8 mouse cellular contexts compared by ENCODE assay signal in genomic region chr10:105573908-105574694, GRCm38 (mm10). TPM values are rescaled to one million over a fixed set of nuclear protein-coding genes. Genes with fewer than 3 reads are reported as not detected.
DNase-seq lines count a peak whose midpoint lies in the region; ATAC-seq lines count a peak whose summit lies in the region.

TSS of gene Tmtc2 (minus strand) at chr10:105574451.

- intact Hi-C loops in gastrocnemius, postnatal 36 days (cut with DNase I): no loop called here
- intact Hi-C loops in left cerebral cortex, postnatal 25 days (cut with DNase I): loop anchor here (2.0 to 10.0 kb wide), 6 partner anchors 92 to 1787 kb away; no protein-coding TSS in a partner anchor

- no peaks in the 10 kb centered on the region for H3K27me3 ChIP-seq in intestine, embryonic 15.5 days (replicated peaks)

- H3K27ac ChIP-seq in intestine, embryonic 15.5 days: peak within 1 kb of the TSS; percentile 87

- ATAC-seq in intestine, embryonic 15.5 days: peak; percentile 98
- peak; percentile 89 for ATAC-seq in megakaryocyte-erythroid progenitor cell, adult 5-6 weeks (replicated peaks; ENCODE audit: low FRiP score, low TSS enrichment, poor library complexity, severe bottlenecking)

- DNase-seq in adrenal gland, postnatal 10 days: peak; percentile 92
- peak; percentile 93 for DNase-seq in embryo, embryonic 11 days
- DNase-seq in gastrocnemius, postnatal 36 days: peak; percentile 71 to 75
- peak; percentile 86 to 92 for DNase-seq in left cerebral cortex, postnatal 25 days (ENCODE audit: low spot score in 2 of 2)
- DNase-seq in right cerebral cortex, postnatal 36 days (ENCODE audit: low spot score in 2 of 2): peak; percentile 82 to 85
- peak; percentile 84 to 87 for DNase-seq in urinary bladder, postnatal 36 days (ENCODE audit: low spot score in 2 of 2)

- no peaks in the 10 kb centered on the region for H3K36me3 ChIP-seq in intestine, embryonic 15.5 days

- H3K4me2 ChIP-seq in intestine, embryonic 15.5 days (replicated peaks): peak within 1 kb of the TSS; percentile 89

- peak within 1 kb of the TSS; percentile 74 for H3K9ac ChIP-seq in intestine, embryonic 15.5 days

- no peaks in the 10 kb centered on the region for H3K4me1 ChIP-seq in intestine, embryonic 15.5 days (replicated peaks)

- under 1% methylated on average over 57 of the region's 61 CpGs for whole genome bisulfite sequencing in intestine, embryonic 15.5 days

- no peaks in the 10 kb centered on the region for H3K9me3 ChIP-seq in intestine, embryonic 15.5 days

- peak within 1 kb of the TSS; percentile 79 for H3K4me3 ChIP-seq in intestine, embryonic 15.5 days (replicated peaks)

RNA-seq across cellular contexts. Expression of gene Tmtc2, which starts in this region (rescaled TPM):
- total RNA-seq in adrenal gland, postnatal 10 days (2021): 1 to 10 TPM; 8.7 to 9.7 TPM
- 1 to 10 TPM; 1.1 to 1.3 TPM for total RNA-seq in gastrocnemius, postnatal 36 days (2021)
- 8.7 and 9.1 TPM in 2 replicates for polyA plus RNA-seq in intestine, embryonic 15.5 days (2015; fragmentation: Nextera tagmentation; extraction: Ambion mirVana)
- 10 to 100 TPM in 1 of 2 experiments, 1 to 10 TPM in 1; 9.9 to 10.4 TPM for total RNA-seq in left cerebral cortex, postnatal 25 days (2021)
- total RNA-seq in megakaryocyte-erythroid progenitor cell, adult 5-6 weeks (2014; fragmentation: Nextera tagmentation): 0.13 TPM in 1 of 2 replicates, not detected in the other
- total RNA-seq in megakaryocyte-erythroid progenitor cell, adult 5-6 weeks (2017): 0.05 and 0.95 TPM in 2 replicates

Comparison
In these comparisons a context has a peak if more than half of its experiments do, and no peak if none do; other contexts are left out.
1. Peak in every context shown above with its lines: DNase-seq, ATAC-seq, H3K4me3 ChIP-seq and H3K27ac ChIP-seq.
2. RNA of gene Tmtc2 (total RNA-seq): 9.9 to 10.4 TPM in left cerebral cortex, postnatal 25 days and 8.7 to 9.7 TPM in adrenal gland, postnatal 10 days; 1.1 to 1.3 TPM in gastrocnemius, postnatal 36 days and 0.05 to 0.95 TPM in megakaryocyte-erythroid progenitor cell, adult 5-6 weeks; every median in the first group is over 4 times any median in the second.
3. Peak in ATAC-seq in megakaryocyte-erythroid progenitor cell, adult 5-6 weeks; RNA of the gene not detected or under 1 TPM.